Mouse (Mus musculus): ENCODE results near the gene Gphn. TPM values are rescaled to one million over a fixed set of nuclear protein-coding genes. Genes with fewer than 3 reads are reported as not detected.

Gene Gphn
- polyA plus RNA-seq, 1 experiment from 2014 or later: 19.8 TPM

- H3K27me3 ChIP-seq (ENCODE audit: control insufficient read depth, insufficient read depth, low read length): no peaks in the 10 kb centered on the region
- H3K4me1 ChIP-seq (ENCODE audit: control insufficient read depth, insufficient read depth, low read length): no peaks in the 10 kb centered on the region
- no peak overlapping the region for H3K4me3 ChIP-seq (ENCODE audit: low read depth, low read length)
- H3K9me3 ChIP-seq (ENCODE audit: control insufficient read depth, low read length): no peaks in the 10 kb centered on the region
- DNase-seq (ENCODE audit: low spot score, missing footprints) (no peak), ATAC-seq (ENCODE audit: low FRiP score) (no peak)
- no peaks in the 10 kb centered on the region for H3K36me3 ChIP-seq (ENCODE audit: control insufficient read depth, insufficient read depth, low read length)
- H3K4me2 ChIP-seq: no peak overlapping the region
- H3K27ac ChIP-seq (ENCODE audit: low read depth, low read length): no peak overlapping the region
- 63% methylated on average over 2 of the region's 2 CpGs for WGBS
- no peak overlapping the region for H3K9ac ChIP-seq (ENCODE audit: low read length)
These were observed 433.6 kb downstream of the Gphn start for GRCm38 (mm10) chr12:78659718-78660304.

GRCm38 (mm10) chr12:78678101-78678806, 452.1 kb downstream of the Gphn start:
- Histone ChIP-seq H3K27me3 (ENCODE audit: control insufficient read depth, insufficient read depth, low read length) (no peaks in the 10 kb centered on the region), H3K4me2 (no peak overlapping the region), H3K9me3 (ENCODE audit: control insufficient read depth, low read length) (no peaks in the 10 kb centered on the region), H3K4me1 (ENCODE audit: control insufficient read depth, insufficient read depth, low read length) (no peaks in the 10 kb centered on the region), H3K4me3 (ENCODE audit: low read depth, low read length) (no peak overlapping the region), H3K36me3 (ENCODE audit: control insufficient read depth, insufficient read depth, low read length) (no peaks in the 10 kb centered on the region), H3K9ac (ENCODE audit: low read length) (no peak overlapping the region), H3K27ac (ENCODE audit: low read depth, low read length) (no peak overlapping the region)
- WGBS: 91% methylated on average over 5 of the region's 5 CpGs
- DNase-seq (ENCODE audit: low spot score, missing footprints) (no peak), ATAC-seq (ENCODE audit: low FRiP score) (no peak)

- no peak overlapping the region for H3K27ac ChIP-seq (ENCODE audit: low read depth, low read length)
- no peak for DNase-seq (ENCODE audit: low spot score, missing footprints)
- no peak overlapping the region for H3K4me3 ChIP-seq (ENCODE audit: low read depth, low read length)
- no peak for ATAC-seq (ENCODE audit: low FRiP score)
- H3K9me3 ChIP-seq (ENCODE audit: control insufficient read depth, low read length): no peaks in the 10 kb centered on the region
- H3K9ac ChIP-seq (ENCODE audit: low read length): no peak overlapping the region
- no peak overlapping the region for H3K4me2 ChIP-seq
- H3K36me3 ChIP-seq (ENCODE audit: control insufficient read depth, insufficient read depth, low read length): no peaks in the 10 kb centered on the region
- H3K27me3 ChIP-seq (ENCODE audit: control insufficient read depth, insufficient read depth, low read length): no peaks in the 10 kb centered on the region
- WGBS: 90% methylated on average over 2 of the region's 2 CpGs
- no peaks in the 10 kb centered on the region for H3K4me1 ChIP-seq (ENCODE audit: control insufficient read depth, insufficient read depth, low read length)
These were observed 452.6 kb downstream of the Gphn start for GRCm38 (mm10) chr12:78678807-78679189.

- Histone ChIP-seq H3K4me1 (ENCODE audit: control insufficient read depth, insufficient read depth, low read length) (no peaks in the 10 kb centered on the region), H3K9ac (ENCODE audit: low read length) (no peak overlapping the region), H3K27me3 (ENCODE audit: control insufficient read depth, insufficient read depth, low read length) (no peaks in the 10 kb centered on the region), H3K27ac (ENCODE audit: low read depth, low read length) (no peak overlapping the region), H3K36me3 (ENCODE audit: control insufficient read depth, insufficient read depth, low read length) (no peaks in the 10 kb centered on the region), H3K9me3 (ENCODE audit: control insufficient read depth, low read length) (no peaks in the 10 kb centered on the region), H3K4me2 (no peak overlapping the region), H3K4me3 (ENCODE audit: low read depth, low read length) (no peak overlapping the region)
- ATAC-seq (ENCODE audit: low FRiP score) (no peak), DNase-seq (ENCODE audit: low spot score, missing footprints) (no peak)
- WGBS: 79% methylated on average over 2 of the region's 2 CpGs
These were observed 454.9 kb downstream of the Gphn start for GRCm38 (mm10) chr12:78681048-78681447.

GRCm38 (mm10) chr12:78682279-78682678, 456.1 kb downstream of the Gphn start:
- Histone ChIP-seq H3K4me1 (ENCODE audit: control insufficient read depth, insufficient read depth, low read length) (no peaks in the 10 kb centered on the region), H3K4me2 (no peak overlapping the region), H3K9me3 (ENCODE audit: control insufficient read depth, low read length) (no peaks in the 10 kb centered on the region), H3K9ac (ENCODE audit: low read length) (no peak overlapping the region), H3K36me3 (ENCODE audit: control insufficient read depth, insufficient read depth, low read length) (no peaks in the 10 kb centered on the region), H3K27me3 (ENCODE audit: control insufficient read depth, insufficient read depth, low read length) (no peaks in the 10 kb centered on the region), H3K4me3 (ENCODE audit: low read depth, low read length) (no peak overlapping the region), H3K27ac (ENCODE audit: low read depth, low read length) (no peak overlapping the region)
- DNase-seq (ENCODE audit: low spot score, missing footprints) (no peak), ATAC-seq (ENCODE audit: low FRiP score) (no peak)
- WGBS: 81% methylated on average over 4 of the region's 4 CpGs

GRCm38 (mm10) chr12:78685669-78686215, 459.6 kb downstream of the Gphn start:
- H3K27me3 ChIP-seq (ENCODE audit: control insufficient read depth, insufficient read depth, low read length): no peaks in the 10 kb centered on the region
- no peak overlapping the region for H3K9ac ChIP-seq (ENCODE audit: low read length)
- H3K27ac ChIP-seq (ENCODE audit: low read depth, low read length): no peak overlapping the region
- no peak overlapping the region for H3K4me2 ChIP-seq
- 83% methylated on average over 1 of the region's 1 CpGs for WGBS
- no peaks in the 10 kb centered on the region for H3K9me3 ChIP-seq (ENCODE audit: control insufficient read depth, low read length)
- DNase-seq (ENCODE audit: low spot score, missing footprints) (no peak), ATAC-seq (ENCODE audit: low FRiP score) (no peak)
- H3K36me3 ChIP-seq (ENCODE audit: control insufficient read depth, insufficient read depth, low read length): no peaks in the 10 kb centered on the region
- no peaks in the 10 kb centered on the region for H3K4me1 ChIP-seq (ENCODE audit: control insufficient read depth, insufficient read depth, low read length)
- no peak overlapping the region for H3K4me3 ChIP-seq (ENCODE audit: low read depth, low read length)

GRCm38 (mm10) chr12:78688876-78689275, 462.7 kb downstream of the Gphn start:
- no peak overlapping the region for H3K4me2 ChIP-seq
- WGBS: 92% methylated on average over 5 of the region's 5 CpGs
- ATAC-seq (ENCODE audit: low FRiP score) (no peak), DNase-seq (ENCODE audit: low spot score, missing footprints) (no peak)
- no peaks in the 10 kb centered on the region for H3K36me3 ChIP-seq (ENCODE audit: control insufficient read depth, insufficient read depth, low read length)
- H3K27ac ChIP-seq (ENCODE audit: low read depth, low read length): no peak overlapping the region
- no peaks in the 10 kb centered on the region for H3K27me3 ChIP-seq (ENCODE audit: control insufficient read depth, insufficient read depth, low read length)
- H3K9me3 ChIP-seq (ENCODE audit: control insufficient read depth, low read length): no peaks in the 10 kb centered on the region
- no peak overlapping the region for H3K9ac ChIP-seq (ENCODE audit: low read length)
- H3K4me1 ChIP-seq (ENCODE audit: control insufficient read depth, insufficient read depth, low read length): no peaks in the 10 kb centered on the region
- no peak overlapping the region for H3K4me3 ChIP-seq (ENCODE audit: low read depth, low read length)

- Histone ChIP-seq H3K9me3 (ENCODE audit: control insufficient read depth, low read length) (no peaks in the 10 kb centered on the region), H3K4me2 (no peak within 1 kb of the TSS), H3K9ac (ENCODE audit: low read length) (no peak within 1 kb of the TSS), H3K36me3 (ENCODE audit: control insufficient read depth, insufficient read depth, low read length) (no peaks in the 10 kb centered on the region), H3K27ac (ENCODE audit: low read depth, low read length) (no peak within 1 kb of the TSS), H3K4me1 (ENCODE audit: control insufficient read depth, insufficient read depth, low read length) (no peaks in the 10 kb centered on the region), H3K27me3 (ENCODE audit: control insufficient read depth, insufficient read depth, low read length) (no peaks in the 10 kb centered on the region), H3K4me3 (ENCODE audit: low read depth, low read length) (no peak within 1 kb of the TSS)
- 74% methylated on average over 1 of the region's 1 CpGs for WGBS
- no peak for ATAC-seq (ENCODE audit: low FRiP score)
- DNase-seq (ENCODE audit: low spot score, missing footprints): no peak
These were observed 465.1 kb downstream of the Gphn start, which contains the start of gene Fam71d for GRCm38 (mm10) chr12:78691325-78691724. Fam71d (plus strand) TSS chr12:78691535.

- H3K27ac ChIP-seq (ENCODE audit: low read depth, low read length): no peak overlapping the region
- H3K4me1 ChIP-seq (ENCODE audit: control insufficient read depth, insufficient read depth, low read length): no peaks in the 10 kb centered on the region
- H3K4me2 ChIP-seq: no peak overlapping the region
- WGBS: 88% methylated on average over 2 of the region's 2 CpGs
- no peaks in the 10 kb centered on the region for H3K27me3 ChIP-seq (ENCODE audit: control insufficient read depth, insufficient read depth, low read length)
- H3K4me3 ChIP-seq (ENCODE audit: low read depth, low read length): no peak overlapping the region
- DNase-seq (ENCODE audit: low spot score, missing footprints): no peak
- no peak for ATAC-seq (ENCODE audit: low FRiP score)
- H3K9me3 ChIP-seq (ENCODE audit: control insufficient read depth, low read length): no peaks in the 10 kb centered on the region
- H3K36me3 ChIP-seq (ENCODE audit: control insufficient read depth, insufficient read depth, low read length): no peaks in the 10 kb centered on the region
- no peak overlapping the region for H3K9ac ChIP-seq (ENCODE audit: low read length)
These were observed 467.1 kb downstream of the Gphn start for GRCm38 (mm10) chr12:78693281-78693680.

Measured in midbrain, embryonic 11.5 days (tissue).